Mouse (Mus musculus) gastrocnemius, adult 2 months (tissue): ENCODE measurements around the gene Kcnh4. TPM values are rescaled to one million over a fixed set of nuclear protein-coding genes. Genes with fewer than 3 reads are reported as not detected.
A peak's percentile ranks its signal among the peaks of the same experiment; 100 is the strongest.

ENCODE experiments used
- DNase-seq: peaks from one replicate; pipeline ENCODE4 v3.0.0; 2022
- H3K27ac ChIP-seq: fragments of 200-600 bp; 2 replicates; pipeline ENCODE4 v1.8.1; 2022; ENCODE audit warnings: mild to moderate bottlenecking
- H3K4me3 ChIP-seq: fragments of 200-600 bp; 2 replicates; pipeline ENCODE4 v1.8.1; 2022; ENCODE audit warnings: mild to moderate bottlenecking, moderate library complexity
- CTCF ChIP-seq: fragments of 200-600 bp; IDR thresholded peaks from 2 replicates; pipeline ENCODE4 v1.8.1; 2022; ENCODE audit warnings: antibody characterized with exemption, mild to moderate bottlenecking, moderate library complexity
- intact Hi-C: fragments of 180-260 bp; cut with DNase I; formaldehyde crosslinking; loops from one replicate; pipeline ENCODE4 v1.15.1; 2025
- total RNA-seq, 2 experiments: library from RNA; stranded (reverse); gene quantifications; 2 replicates each; pipeline ENCODE4 v1.2.3; 2021

Gene Kcnh4
- total RNA-seq, 2 experiments from 2014 or later = not detected

DNA sequence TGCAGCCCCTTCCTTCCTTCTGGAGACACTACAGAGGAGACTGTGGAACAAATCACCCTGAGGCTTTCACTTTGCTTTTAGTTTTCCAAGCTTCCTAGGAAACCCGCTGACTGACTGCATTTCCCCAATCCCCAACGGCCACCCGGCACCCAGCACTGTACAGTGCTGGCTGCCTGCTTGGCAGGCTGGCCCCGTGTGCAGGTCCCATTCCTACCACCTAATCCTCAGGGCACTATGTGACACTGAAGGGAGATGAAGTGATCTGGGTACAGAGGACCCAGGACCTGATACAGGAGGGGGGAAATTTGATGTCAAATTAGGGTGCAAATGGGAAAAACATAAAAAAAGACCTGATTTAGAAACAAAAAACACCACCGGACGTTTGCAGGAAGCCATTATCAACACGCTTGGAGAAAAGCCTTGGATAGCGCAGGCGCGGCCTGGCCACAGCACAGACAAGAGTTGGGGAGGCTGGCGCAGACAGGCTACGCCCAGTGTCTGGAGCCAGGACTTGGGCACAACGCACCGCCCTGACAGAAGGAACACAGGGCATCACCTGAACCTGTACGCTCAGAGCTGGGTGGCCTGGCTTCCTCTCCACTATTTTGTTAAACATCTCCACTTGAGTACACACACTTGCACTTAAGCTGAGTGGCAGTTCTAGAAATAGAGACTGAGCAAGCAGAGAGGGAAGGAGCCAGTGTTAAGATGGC is 22.2 kb upstream of the Kcnh4 start:
- peak overlapping the region; percentile 43 for H3K27ac ChIP-seq
- intact Hi-C loops = no loop called here
- DNase-seq = no peak

DNA sequence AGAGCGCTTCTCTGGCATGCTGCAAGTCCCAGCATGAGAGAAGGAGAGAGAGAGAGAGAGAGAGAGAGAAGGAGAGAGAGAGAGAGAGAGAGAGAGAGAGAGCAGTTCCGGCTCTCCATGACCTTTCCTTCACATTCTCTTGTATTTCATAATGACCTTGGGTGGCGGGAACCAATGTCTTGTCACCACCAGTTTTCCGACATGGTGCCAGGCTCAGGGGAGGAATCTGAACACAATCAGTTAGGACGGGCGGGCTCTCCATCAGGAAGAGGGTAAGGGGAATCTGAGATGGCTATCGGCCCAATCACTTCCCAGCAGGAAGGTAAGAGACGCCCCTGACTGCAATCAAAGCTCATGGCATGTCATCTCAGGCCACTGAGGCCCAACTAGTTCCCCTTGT is 20.5 kb upstream of the Kcnh4 start:
- no peak for TF ChIP-seq CTCF
- intact Hi-C loops = no loop called here
- Histone ChIP-seq H3K4me3 (no peak overlapping the region), H3K27ac (no peak overlapping the region)
- no peak for DNase-seq

More for the DNA sequence above, 22.2 kb upstream of the Kcnh4 start:
- no peak for TF ChIP-seq CTCF
- no peak overlapping the region for H3K4me3 ChIP-seq

DNA sequence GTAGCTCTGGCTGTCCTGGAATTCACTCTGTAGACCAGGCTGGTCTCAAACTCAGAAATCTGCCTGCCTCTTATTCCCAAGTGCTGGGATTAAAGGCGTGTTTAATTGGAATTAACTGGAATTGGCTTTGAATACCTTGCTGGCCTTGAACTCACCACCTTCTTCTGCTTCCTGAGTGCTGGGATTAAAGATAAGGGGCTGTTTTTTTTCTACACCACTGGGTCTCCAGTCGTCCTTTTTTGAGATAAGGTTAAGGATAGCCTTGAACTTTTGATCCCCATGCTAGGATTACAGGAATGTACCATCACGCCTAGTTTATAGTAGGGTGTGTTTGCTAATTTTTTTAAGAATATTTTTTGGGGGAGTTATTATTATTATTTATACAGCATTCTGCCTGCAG is 18.3 kb upstream of the Kcnh4 start:
- TF ChIP-seq CTCF = 0 out of 2 replicates have a peak, but pooled peaks have one; percentile 27
- intact Hi-C loops = no loop called here
- no peak for DNase-seq
- H3K4me3 ChIP-seq = no peak overlapping the region
- H3K27ac ChIP-seq = no peak overlapping the region

DNA sequence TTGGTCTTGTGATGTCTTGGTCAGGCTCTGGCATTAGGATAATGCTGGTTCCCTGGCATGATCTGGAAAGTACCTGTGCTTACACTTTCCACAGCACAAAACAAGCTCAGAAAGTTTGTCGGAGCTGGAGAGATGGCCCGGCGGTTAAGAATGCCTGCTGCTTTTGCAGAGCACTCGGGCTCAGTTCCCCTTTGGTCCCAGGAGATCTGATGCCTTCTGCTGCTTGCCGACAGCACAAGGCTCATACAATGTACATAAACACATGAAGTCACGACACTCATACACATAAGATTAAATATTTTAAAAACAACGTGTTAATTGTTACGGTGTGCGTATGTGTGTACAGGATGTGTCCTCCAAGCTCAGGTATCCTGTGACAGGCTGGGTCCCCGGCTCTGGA is 16.2 kb upstream of the Kcnh4 start:
- DNase-seq = no peak
- intact Hi-C loops = no loop called here
- Histone ChIP-seq H3K4me3 (no peak overlapping the region), H3K27ac (no peak overlapping the region)
- no peak for TF ChIP-seq CTCF

DNA sequence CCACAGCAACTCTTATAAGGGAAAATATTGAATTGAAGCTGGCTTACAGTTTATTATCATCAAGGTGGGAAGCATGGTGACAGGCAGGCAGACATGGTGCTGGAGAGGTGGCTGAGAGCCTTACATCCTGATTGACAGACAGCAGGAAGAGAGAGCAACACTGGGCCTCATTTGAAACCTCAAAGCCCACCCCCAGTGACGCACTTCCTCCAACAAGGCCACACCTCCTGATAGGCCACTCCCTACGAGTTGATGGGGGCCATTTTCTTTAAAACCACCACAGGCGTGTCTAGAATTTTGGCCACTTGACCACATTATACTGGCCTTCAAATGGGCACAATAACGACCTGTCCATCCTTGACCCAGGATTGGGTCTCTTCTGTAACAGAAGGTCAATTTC is 14.5 kb upstream of the Kcnh4 start:
- intact Hi-C loops = no loop called here
- no peak for TF ChIP-seq CTCF

DNA sequence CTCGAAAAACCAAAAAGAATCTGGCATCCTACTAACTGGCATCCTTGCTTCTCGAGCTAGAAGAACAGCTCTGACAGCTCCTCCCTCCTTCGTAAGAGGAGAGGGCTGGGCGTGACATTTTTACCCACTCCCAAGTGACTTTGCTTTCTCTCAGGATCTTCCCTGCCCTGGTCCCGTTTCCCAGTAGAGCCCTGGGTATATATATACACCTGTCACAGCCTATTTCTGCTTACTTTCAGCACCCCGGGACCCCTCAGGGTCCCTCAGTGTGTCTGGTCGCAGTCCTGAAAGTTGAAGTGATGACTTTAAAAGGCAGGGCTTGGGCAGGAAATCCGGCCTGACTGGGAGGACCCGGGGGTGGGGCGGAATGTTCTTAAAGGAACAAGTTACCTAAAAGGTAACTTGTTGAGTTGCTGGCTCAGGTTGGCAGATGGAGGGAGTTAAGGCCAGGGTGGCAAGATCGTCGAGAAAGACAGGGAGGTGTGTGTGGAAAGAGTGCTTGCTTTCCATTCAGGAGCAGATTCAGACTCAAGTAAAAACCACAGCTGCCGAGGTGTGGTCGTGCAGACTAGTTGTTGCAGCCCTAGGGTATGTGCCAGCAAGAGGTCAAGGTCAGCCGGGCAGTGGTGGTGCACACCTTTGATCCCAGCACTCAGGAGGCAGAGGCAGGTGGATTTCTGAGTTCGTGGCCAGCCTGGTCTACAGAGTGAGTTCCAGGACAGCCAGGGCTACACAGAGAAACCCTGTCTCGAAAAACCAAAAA is 11.1 kb upstream of the Kcnh4 start, which contains the start of gene Ghdc:
Ghdc (minus strand) TSS at position 312 of the 763 bp plus-strand sequence.
- DNase-seq = peak; percentile 90
- intact Hi-C loops = no loop called here
- Histone ChIP-seq H3K4me3 (peak within 1 kb of the TSS; percentile 92), H3K27ac (peak within 1 kb of the TSS; percentile 97)
- no peak for TF ChIP-seq CTCF

More for the DNA sequence above, 14.5 kb upstream of the Kcnh4 start:
- Histone ChIP-seq H3K4me3 (no peak overlapping the region), H3K27ac (no peak overlapping the region)
- DNase-seq = no peak

DNA sequence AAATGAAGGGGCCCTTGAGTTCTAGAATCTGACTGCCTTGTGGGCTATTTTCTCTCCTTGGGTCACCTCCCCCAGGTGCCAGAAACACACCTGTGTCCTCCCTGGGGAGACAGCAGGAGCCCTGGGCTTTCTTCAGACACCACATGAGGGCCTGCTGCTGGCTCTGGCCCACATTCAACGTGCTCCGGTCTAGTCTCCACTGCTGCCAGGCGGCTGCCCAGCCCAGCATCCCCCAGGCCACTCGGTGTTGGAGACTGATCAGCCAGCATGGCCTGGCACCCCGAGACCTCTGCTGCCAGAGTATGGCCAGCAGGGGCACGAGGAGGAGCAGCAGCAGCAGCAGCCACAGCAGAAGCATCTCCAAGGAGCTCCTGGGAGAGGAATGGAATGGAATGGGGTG is 10.2 kb upstream of the Kcnh4 start:
- Histone ChIP-seq H3K27ac (peak overlapping the region; percentile 97), H3K4me3 (peak overlapping the region; percentile 92)
- peak; percentile 43 for DNase-seq
- no peak for TF ChIP-seq CTCF
- intact Hi-C loops = no loop called here

DNA sequence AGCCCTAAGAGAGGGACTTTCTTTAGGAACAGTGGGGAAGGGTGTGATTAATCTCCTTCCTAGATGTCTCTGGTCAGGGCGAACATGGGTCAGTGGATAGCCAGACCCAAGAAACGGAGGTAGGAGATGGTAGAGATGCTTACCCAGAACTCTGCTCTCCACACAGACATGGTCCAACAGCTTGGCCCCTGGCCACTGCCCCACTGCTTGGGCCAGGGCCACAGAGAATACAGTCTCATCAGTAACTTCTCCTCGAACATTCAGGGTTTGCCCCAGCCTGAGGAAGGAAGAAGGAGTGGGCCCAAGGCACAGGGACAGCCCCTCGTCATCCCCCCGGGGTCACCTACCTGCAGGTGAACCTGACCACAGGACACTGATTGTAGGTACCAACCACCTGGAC is 8.1 kb upstream of the Kcnh4 start:
- intact Hi-C loops = no loop called here
- no peak overlapping the region for H3K27ac ChIP-seq
- H3K4me3 ChIP-seq = no peak overlapping the region
- TF ChIP-seq CTCF = no peak
- DNase-seq = no peak

DNA sequence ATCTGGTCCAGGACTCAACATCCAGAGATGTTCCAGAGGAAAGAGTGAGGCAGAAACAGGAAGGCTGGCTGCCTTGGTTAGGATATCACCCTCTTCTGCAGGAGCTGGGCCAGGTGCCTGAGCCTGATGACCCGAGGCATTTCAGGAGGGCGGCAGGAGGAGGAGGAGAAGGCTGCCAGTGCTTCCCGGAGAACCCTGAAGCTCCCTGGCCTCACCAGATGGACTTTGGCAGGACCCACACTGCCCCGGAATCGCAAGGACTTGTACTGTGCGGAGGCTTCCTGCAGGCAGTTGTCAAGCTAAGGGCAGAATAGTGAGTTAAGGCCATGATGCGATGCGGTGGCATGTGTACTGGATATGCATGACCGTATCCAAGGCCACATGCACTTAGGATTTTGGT is 7.0 kb upstream of the Kcnh4 start:
- intact Hi-C loops = no loop called here
- no peak for TF ChIP-seq CTCF

DNA sequence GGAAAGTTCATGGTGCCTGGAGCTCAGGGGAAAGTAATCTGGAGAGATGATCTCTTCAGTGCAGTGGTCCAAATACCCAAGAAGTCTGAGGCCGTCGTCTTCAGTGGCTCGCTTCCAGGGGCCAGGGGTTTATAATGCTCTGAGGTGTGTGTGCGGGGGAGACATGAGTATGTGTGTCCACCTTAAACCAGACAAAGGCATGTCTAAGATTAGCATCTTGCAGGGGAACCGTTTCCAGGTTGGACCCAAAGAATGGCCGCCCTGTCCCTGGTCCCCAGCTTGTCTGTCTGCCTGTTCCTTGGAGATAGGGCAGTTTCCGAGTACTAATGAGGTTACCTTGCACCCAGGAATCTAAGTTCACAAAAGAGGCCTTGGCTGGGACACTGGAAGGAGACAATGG is 3.1 kb upstream of the Kcnh4 start, which contains the start of gene Hcrt:
Hcrt (minus strand) TSS at position 101 of the 400 bp plus-strand sequence.
- Histone ChIP-seq H3K27ac (peak within 1 kb of the TSS; percentile 71), H3K4me3 (peak within 1 kb of the TSS; percentile 67)
- TF ChIP-seq CTCF = no peak
- DNase-seq = no peak
- intact Hi-C loops = no loop called here

More for the DNA sequence above, 7.0 kb upstream of the Kcnh4 start:
- H3K4me3 ChIP-seq = no peak overlapping the region
- H3K27ac ChIP-seq = no peak overlapping the region
- DNase-seq = no peak

DNA sequence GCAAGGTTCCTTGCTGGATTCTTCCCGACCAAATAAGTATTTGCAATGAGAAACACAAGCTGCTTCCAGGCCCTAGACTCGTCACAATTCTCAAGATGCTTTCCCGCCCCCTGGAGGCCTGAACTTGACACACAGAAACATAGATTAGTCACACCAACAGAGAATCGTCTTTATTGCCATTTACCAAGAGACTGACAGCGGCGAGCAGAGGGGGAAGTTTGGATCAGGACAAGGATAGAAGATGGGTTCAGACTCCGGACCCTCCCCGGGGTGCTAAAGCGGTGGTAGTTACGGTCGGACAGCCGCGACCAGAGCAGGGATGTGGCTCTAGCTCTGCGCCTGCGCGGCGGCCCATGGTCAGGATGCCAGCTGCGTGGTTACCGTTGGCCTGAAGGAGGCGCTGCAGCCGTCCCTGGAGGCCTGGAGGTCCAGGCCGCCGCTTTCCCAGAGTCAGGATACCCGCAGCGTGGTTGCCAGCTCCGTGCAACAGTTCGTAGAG is 1.9 kb upstream of the Kcnh4 start:
- intact Hi-C loops = loop anchor here (1.0 to 2.0 kb wide), 2 partner anchors 17 to 47 kb away; no protein-coding TSS in a partner anchor
- peak overlapping the region; percentile 71 for H3K27ac ChIP-seq
- peak; percentile 83 for TF ChIP-seq CTCF
- DNase-seq = peak; percentile 90
- peak overlapping the region; percentile 67 for H3K4me3 ChIP-seq

DNA sequence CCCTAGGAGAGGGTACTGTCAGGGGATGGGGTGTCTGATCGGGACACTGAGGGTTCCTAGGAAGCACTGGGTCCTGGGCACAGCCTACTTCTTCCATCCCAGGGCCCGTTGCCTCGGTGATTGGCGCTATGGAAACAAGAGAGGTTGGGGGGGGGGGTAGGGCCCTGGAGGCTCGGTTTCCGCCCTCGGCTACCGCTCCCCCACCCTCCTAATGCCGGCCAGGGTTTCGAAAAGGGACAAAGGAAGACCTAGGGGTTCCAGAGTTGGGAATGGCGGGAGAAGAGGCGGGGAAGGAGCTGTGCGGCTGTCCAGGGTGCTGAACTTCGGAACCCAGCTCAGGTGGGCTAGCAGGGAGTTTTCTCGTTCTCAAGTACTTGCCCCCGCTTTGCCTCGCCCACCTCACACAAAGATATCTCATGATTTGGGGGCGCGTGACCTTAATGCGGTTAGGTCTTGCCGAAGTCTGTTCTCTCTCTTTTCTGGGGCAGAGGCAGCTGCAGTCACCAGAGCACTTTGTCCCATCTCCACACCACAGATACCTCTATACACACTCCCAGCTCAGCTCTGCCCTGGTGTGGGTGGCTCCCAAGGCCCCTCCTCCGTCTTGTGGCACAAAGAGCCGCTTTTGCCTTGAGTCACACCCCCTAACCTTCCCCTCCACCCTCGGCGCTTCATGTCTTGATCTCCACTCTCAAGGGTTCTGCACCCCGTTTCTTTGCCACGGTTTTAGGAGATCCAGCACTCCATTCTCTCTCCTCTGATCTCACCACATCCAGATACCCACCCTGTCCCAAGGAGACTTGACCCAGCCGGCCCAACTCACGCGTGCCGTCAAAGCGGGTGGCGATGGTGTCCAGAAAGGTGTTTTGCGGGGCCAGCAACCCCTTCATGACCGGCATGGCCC is 783 bp downstream of the Kcnh4 start:
- no peak overlapping the region for H3K27ac ChIP-seq
- intact Hi-C loops = no loop called here
- DNase-seq = peak; percentile 52
- peak overlapping the region; percentile 56 for H3K4me3 ChIP-seq
- TF ChIP-seq CTCF = no peak
